ENCODE assay signal across 26 mouse cellular contexts in genomic region chr13:94769155-94769470, GRCm38 (mm10). TPM values are rescaled to one million over a fixed set of nuclear protein-coding genes. Genes with fewer than 3 reads are reported as not detected.
A peak's percentile ranks its signal among the peaks of the same experiment; 100 is the strongest.
DNase-seq lines count a peak whose midpoint lies in the region; ATAC-seq and TF ChIP-seq lines count a peak whose summit lies in the region.
"Had no signal": no experiment of that assay in that cellular context is flagged by ENCODE, and none has a peak within 500 bp of the region (broad histone marks: within the 10 kb centered on the region; RNA-seq: fewer than 3 reads in every experiment).

No protein-coding gene starts in this region.

- no peak overlapping the region for H3K9ac ChIP-seq in heart, embryonic 14.5 days (ENCODE audit: low read length)
- no peak overlapping the region for H3K9ac ChIP-seq in liver, postnatal 0 days (replicated peaks)
- no peak overlapping the region for H3K9ac ChIP-seq in liver, embryonic 12.5 days
- H3K9ac ChIP-seq: embryonic facial prominence, embryonic 15.5 days; hindbrain, embryonic 12.5 days; liver, embryonic 13.5 days; lung, embryonic 15.5 days had no signal

- H3K4me1 ChIP-seq in heart, embryonic 14.5 days (ENCODE audit: control insufficient read depth in 2 of 2, insufficient read depth in 2 of 2, low read length in 2 of 2) = peaks cover 10 to 18% of the 10 kb centered on the region in 2 experiments; a peak in 3 of 4 replicates
- H3K4me1 ChIP-seq in liver, postnatal 0 days (ENCODE audit: insufficient read depth) = 0 out of 2 replicates have a peak, but pooled peaks cover 2% of the 10 kb centered on the region
- no peaks in the 10 kb centered on the region for H3K4me1 ChIP-seq in liver, embryonic 12.5 days
- H3K4me1 ChIP-seq: embryonic facial prominence, embryonic 15.5 days; hindbrain, embryonic 12.5 days; liver, embryonic 13.5 days; lung, embryonic 15.5 days had no signal

- H3K27ac ChIP-seq in heart, embryonic 14.5 days (replicated peaks in 1 of 2; ENCODE audit: control insufficient read depth in 1 of 2, insufficient read depth in 1 of 2, low read depth in 2 of 2, low read length in 2 of 2) = peak overlapping the region; percentile 75 to 85
- no peak overlapping the region for H3K27ac ChIP-seq in liver, postnatal 0 days (ENCODE audit: low read depth)
- no peak overlapping the region for H3K27ac ChIP-seq in liver, embryonic 12.5 days
- H3K27ac ChIP-seq: embryonic facial prominence, embryonic 15.5 days; gastrocnemius, adult 2 months; hindbrain, embryonic 12.5 days; liver, embryonic 13.5 days; lung, embryonic 15.5 days had no signal

- no peaks in the 10 kb centered on the region for H3K36me3 ChIP-seq in heart, embryonic 14.5 days (ENCODE audit: control insufficient read depth, insufficient read depth, low read length)
- no peaks in the 10 kb centered on the region for H3K36me3 ChIP-seq in liver, postnatal 0 days (replicated peaks; ENCODE audit: insufficient read depth, low read length)
- no peaks in the 10 kb centered on the region for H3K36me3 ChIP-seq in liver, embryonic 12.5 days
- H3K36me3 ChIP-seq: embryonic facial prominence, embryonic 15.5 days; hindbrain, embryonic 12.5 days; liver, embryonic 13.5 days; lung, embryonic 15.5 days had no signal

- no peak for TF ChIP-seq EP300 in liver, postnatal 0 days (IDR thresholded peaks at IDR 0.05; ENCODE audit: low read depth)

- TF ChIP-seq CTCF in liver, postnatal 0 days (IDR thresholded peaks at IDR 0.05; ENCODE audit: low read depth) = no peak

- no peaks in the 10 kb centered on the region for H3K9me3 ChIP-seq in heart, embryonic 14.5 days (ENCODE audit: control insufficient read depth, low read length)
- H3K9me3 ChIP-seq in liver, postnatal 0 days (ENCODE audit: low read length) = no peaks in the 10 kb centered on the region
- H3K9me3 ChIP-seq in liver, embryonic 12.5 days (replicated peaks) = no peaks in the 10 kb centered on the region
- H3K9me3 ChIP-seq: embryonic facial prominence, embryonic 15.5 days; hindbrain, embryonic 12.5 days; liver, embryonic 13.5 days; lung, embryonic 15.5 days; megakaryocyte, embryonic 14.5 days had no signal

- peak overlapping the region; percentile 7 for H3K4me2 ChIP-seq in heart, embryonic 14.5 days (ENCODE audit: low read length)
- no peak overlapping the region for H3K4me2 ChIP-seq in liver, postnatal 0 days (ENCODE audit: low read depth, low read length)
- no peak overlapping the region for H3K4me2 ChIP-seq in liver, embryonic 12.5 days
- H3K4me2 ChIP-seq: embryonic facial prominence, embryonic 15.5 days; hindbrain, embryonic 12.5 days; liver, embryonic 13.5 days; lung, embryonic 15.5 days had no signal

- no peaks in the 10 kb centered on the region for H3K27me3 ChIP-seq in heart, embryonic 14.5 days (ENCODE audit: control insufficient read depth, insufficient read depth, low read length)
- H3K27me3 ChIP-seq in liver, postnatal 0 days (ENCODE audit: insufficient read depth, low read length) = no peaks in the 10 kb centered on the region
- H3K27me3 ChIP-seq in liver, embryonic 12.5 days (replicated peaks) = no peaks in the 10 kb centered on the region; the same call in 1 of the 2 replicates
- H3K27me3 ChIP-seq: embryonic facial prominence, embryonic 15.5 days; hindbrain, embryonic 12.5 days; liver, embryonic 13.5 days; lung, embryonic 15.5 days had no signal

- ATAC-seq in heart, embryonic 14.5 days (ENCODE audit: insufficient number of reproducible peaks, insufficient read depth, low FRiP score, low read depth) = peak; percentile 63; the same call in 1 of the 2 replicates
- ATAC-seq in liver, postnatal 0 days = peak; percentile 95
- ATAC-seq in liver, embryonic 12.5 days = no peak
- ATAC-seq: forebrain, embryonic 14.5 days had no signal

- DNase-seq in embryo, embryonic 11 days = peak; percentile 8
- no peak for DNase-seq in embryo, embryonic 9.5 days (ENCODE audit: extremely low spot score)
- no peak for DNase-seq in heart, adult 8-10 months (ENCODE audit: low spot score)
- DNase-seq in liver, postnatal 0 days = no peak
- DNase-seq in urinary bladder, postnatal 14 days (ENCODE audit: low spot score) = no peak
- DNase-seq in layer of hippocampus, adult 11-12 months (ENCODE audit: low spot score) = no peak
- DNase-seq: adrenal gland, postnatal 10 days; cerebellum, adult 18-20 months; cerebellum, postnatal 14 days; gastrocnemius, adult 2 months; kidney, adult 8-10 months; kidney, postnatal 10 days; liver, embryonic 13.5 days; lung, postnatal 36 days; midbrain, embryonic 14.5 days; right cerebral cortex, postnatal 25 days; spleen, adult 18-20 months; thymus, adult 18-20 months; thymus, postnatal 36 days had no signal

- H3K4me3 ChIP-seq in heart, embryonic 14.5 days (ENCODE audit: control insufficient read depth in 1 of 2, insufficient read depth in 1 of 2, low read depth in 1 of 2, low read length in 2 of 2) = no peak overlapping the region
- H3K4me3 ChIP-seq in liver, postnatal 0 days (ENCODE audit: low read depth, low read length) = no peak overlapping the region
- H3K4me3 ChIP-seq in liver, embryonic 12.5 days = no peak overlapping the region
- H3K4me3 ChIP-seq: embryonic facial prominence, embryonic 15.5 days; gastrocnemius, adult 2 months; hindbrain, embryonic 12.5 days; liver, embryonic 13.5 days; lung, embryonic 15.5 days; megakaryocyte, embryonic 14.5 days had no signal

- 5% methylated on average over 6 of the region's 6 CpGs for WGBS in heart, embryonic 14.5 days
- WGBS in liver, postnatal 0 days (ENCODE audit: insufficient replicate concordance) = 48% methylated on average over 6 of the region's 6 CpGs
- WGBS in liver, embryonic 12.5 days (ENCODE audit: insufficient replicate concordance) = 56% methylated on average over 6 of the region's 6 CpGs

RNA-seq across cellular contexts. Expression of gene Tbca, which starts 19.6 kb away (rescaled TPM):
- 247 and 261 TPM in 2 replicates for polyA plus RNA-seq in heart, embryonic 14.5 days (2014; fragmentation: Nextera tagmentation; extraction: Ambion mirVana)
- total RNA-seq in heart, adult 8-10 months (2022) = 100 to 1,000 TPM; 105 to 118 (median 113) TPM
- polyA plus RNA-seq in liver, postnatal 0 days (2015; fragmentation: Nextera tagmentation; extraction: Ambion mirVana) = 150 and 152 TPM in 2 replicates
- 127 and 129 TPM in 2 replicates for polyA plus RNA-seq in liver, embryonic 12.5 days (2016; fragmentation: Nextera tagmentation; extraction: Ambion mirVana)

Comparison
In these comparisons a context has a peak if more than half of its experiments do, and no peak if none do; other contexts are left out.
1. H3K27ac ChIP-seq: peak in heart, embryonic 14.5 days (2 of 2); none in liver, postnatal 0 days (single experiment) and liver, embryonic 12.5 days (single experiment).